Mouse (Mus musculus): ENCODE measurements around the gene Gpc1. TPM values are rescaled to one million over a fixed set of nuclear protein-coding genes. Genes with fewer than 3 reads are reported as not detected.

Gpc1 gene
- polyA plus RNA-seq (2012), result 72.2 and 135 TPM in 2 replicates

DNA sequence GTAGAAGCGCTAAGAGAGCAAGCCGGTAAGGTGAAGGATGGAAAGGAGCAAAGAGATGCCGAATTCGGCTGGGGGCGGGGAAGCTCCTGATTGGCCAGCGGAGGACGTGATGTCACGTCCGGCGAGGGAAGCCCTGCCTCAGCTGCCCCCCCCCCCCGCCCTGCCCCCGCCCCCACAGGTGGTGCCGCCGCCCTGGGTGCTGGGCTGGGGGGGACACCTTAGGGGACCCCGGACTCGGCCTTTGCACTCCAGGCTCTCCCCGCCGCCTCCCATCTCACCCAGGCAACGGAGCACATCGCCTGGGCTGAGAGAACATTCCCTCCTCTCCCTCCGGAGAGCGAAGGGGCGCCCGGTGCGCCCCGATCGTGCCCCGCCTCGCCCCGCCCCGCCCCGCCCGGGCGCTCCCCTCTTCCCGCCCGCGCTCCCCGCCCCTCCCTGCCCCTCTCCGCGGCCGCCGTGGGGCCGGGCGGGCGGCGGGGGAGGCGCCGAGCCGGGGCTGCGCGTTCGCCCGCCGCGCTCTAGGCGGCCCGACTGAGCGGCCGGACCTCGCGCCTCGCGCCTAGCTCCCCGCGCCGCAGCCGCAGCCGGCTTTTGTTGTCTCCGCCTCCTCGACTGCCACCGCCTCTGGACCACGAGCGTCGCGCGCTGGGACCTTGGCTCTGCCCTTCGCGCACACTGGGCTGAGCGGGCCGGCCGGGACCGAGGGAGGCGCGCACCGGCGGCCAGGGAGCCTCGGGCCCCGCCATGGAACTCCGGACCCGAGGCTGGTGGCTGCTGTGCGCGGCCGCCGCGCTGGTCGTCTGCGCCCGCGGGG, at the start of gene Gpc1:
TSS of gene Gpc1 (plus strand) at position 458 of the 814 bp plus-strand sequence.

DNA sequence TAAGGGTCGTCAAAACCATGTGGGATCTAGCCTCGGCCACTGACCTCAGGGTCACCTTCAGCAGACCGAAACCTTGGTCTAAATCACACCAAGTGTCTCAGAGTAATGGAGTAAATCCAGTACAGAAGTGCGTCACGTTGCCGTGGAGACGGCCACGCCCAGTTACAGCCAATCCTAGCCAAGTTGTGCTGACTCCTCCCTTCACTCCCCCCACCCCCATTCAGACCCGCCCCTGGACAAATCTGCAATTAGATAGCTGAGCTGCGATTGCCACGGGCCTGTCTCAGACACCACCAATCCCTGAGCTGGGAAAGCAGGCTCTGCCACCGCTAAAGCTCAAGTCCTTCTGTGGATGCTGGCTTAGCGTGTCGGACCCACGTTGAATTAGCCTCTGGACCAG, 71.3 kb downstream of the Gpc1 start, which contains the start of gene Ankmy1:
TSS of gene Ankmy1 (minus strand) at position 121 of the 400 bp plus-strand sequence.

DNA sequence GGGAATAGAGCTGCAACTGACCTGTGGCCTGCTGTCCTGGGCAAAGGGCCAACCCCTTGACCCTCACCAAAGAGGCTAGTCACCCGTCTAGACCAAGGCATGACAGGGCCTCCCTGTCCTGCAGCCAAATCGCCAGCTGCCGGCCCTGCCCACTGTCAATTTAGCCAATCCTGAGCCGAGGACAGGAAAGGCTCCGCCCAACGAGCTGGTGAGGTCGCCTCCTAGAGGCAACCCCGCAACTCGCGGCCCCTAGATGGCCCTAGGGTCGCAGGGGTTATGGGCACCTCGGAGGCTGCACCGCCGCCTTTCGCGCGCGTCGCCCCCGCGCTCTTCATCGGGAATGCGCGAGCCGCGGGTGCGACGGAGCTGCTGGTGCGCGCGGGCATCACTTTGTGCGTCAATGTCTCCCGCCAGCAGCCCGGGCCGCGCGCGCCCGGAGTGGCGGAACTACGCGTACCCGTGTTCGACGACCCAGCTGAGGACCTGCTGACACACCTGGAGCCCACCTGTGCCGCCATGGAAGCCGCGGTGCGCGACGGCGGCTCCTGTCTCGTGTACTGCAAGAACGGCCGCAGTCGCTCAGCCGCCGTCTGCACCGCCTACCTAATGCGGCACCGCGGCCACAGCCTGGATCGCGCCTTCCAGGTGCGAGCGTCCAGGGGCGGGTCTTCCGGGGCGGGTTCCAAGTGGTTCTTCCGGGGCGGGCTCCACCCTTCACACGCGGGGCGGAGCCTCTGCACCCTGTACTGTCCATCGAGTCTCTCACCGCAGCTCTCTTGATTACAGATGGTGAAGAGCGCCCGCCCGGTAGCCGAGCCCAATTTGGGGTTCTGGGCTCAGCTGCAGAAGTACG, 75.6 kb downstream of the Gpc1 start, which contains the start of gene Dusp28:
TSS of gene Dusp28 (plus strand) at position 203 of the 853 bp plus-strand sequence.

Other genes with a start within 250 kb of the Gpc1 start
- not detected in 2 replicates for gene Olfr1412, start 245.9 kb upstream of the Gpc1 start, polyA plus RNA-seq (2012)
- gene Olfr1411, start 237.2 kb upstream of the Gpc1 start, polyA plus RNA-seq (2012), result 0.15 TPM in 1 of 2 replicates, not detected in the other
- gene Olfr1410, start 225.9 kb upstream of the Gpc1 start, polyA plus RNA-seq (2012), result not detected in 2 replicates
- gene Olfr12, start 213.9 kb upstream of the Gpc1 start, polyA plus RNA-seq (2012), result not detected in 2 replicates
- gene Cops9, start 189.7 kb upstream of the Gpc1 start, polyA plus RNA-seq (2012), result 89.2 and 91.9 TPM in 2 replicates
- 1.6 and 3.6 TPM in 2 replicates for gene Otos, start 182.8 kb upstream of the Gpc1 start, polyA plus RNA-seq (2012)
- 0.05 TPM in 1 of 2 replicates, not detected in the other for gene Ankmy1, start 71.3 kb downstream of the Gpc1 start, polyA plus RNA-seq (2012)
- 10.3 and 13.2 TPM in 2 replicates for gene Dusp28, start 75.3 kb downstream of the Gpc1 start, polyA plus RNA-seq (2012)
- 134 and 154 TPM in 2 replicates for gene Rnpepl1, start 79.1 kb downstream of the Gpc1 start, polyA plus RNA-seq (2012)
- gene Capn10, start 102.7 kb downstream of the Gpc1 start, polyA plus RNA-seq (2012), result 15.4 TPM in 2 replicates
- 0.41 and 0.84 TPM in 2 replicates for gene Gpr35, start 119.2 kb downstream of the Gpc1 start, polyA plus RNA-seq (2012)
- gene Aqp12, start 174.7 kb downstream of the Gpc1 start, polyA plus RNA-seq (2012), result not detected in 2 replicates

All from megakaryocyte-erythroid progenitor cell, adult 5 weeks (primary cell).